Mouse (Mus musculus): ENCODE data around the gene Gm11027. TPM values are rescaled to one million over a fixed set of nuclear protein-coding genes. Genes with fewer than 3 reads are reported as not detected.

The Gm11027 gene
- polyA plus RNA-seq, 1 experiment = not detected

DNA sequence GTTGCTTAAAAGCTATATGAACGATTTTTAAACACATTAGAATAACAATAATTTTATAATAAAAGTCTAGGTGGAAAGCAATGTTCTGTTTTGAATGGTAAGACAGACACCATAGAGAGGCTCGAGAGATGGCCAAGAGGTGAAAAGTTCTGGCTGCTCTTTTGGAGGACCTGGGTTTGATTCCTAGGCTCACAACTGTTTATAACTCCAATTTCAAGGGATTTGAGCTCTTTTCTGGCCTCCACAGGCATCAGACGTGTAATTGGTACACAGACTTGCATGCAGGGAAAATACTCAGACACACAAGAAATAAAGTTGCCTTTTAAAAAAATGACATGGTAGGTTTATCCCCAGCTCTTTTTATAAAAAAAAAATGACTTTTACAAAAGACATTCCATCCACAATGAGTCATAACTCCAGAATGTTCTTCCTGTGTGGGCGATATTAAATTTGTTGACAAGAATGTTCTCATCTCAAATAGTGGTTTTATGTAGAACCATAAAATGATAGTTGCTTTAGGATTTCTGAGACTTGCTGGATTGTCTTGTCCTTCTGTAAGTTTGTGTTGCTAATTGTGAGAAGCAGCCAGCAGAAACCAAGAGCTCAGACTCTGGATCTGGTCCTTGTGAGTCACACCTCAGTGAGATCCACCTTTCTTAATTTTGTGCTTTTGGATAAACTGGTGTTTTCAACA lies 18.6 kb downstream of the Gm11027 start:
- H3K4me1 ChIP-seq (ENCODE audit: control insufficient read depth, insufficient read depth, insufficient read length, low read length) = peaks cover 6% of the 10 kb centered on the region
- peak overlapping the region; percentile 95 for H3K27ac ChIP-seq (replicated peaks; ENCODE audit: low read depth, low read length)
- H3K4me3 ChIP-seq (ENCODE audit: insufficient read depth, low read depth, low read length) = no peak overlapping the region

DNA sequence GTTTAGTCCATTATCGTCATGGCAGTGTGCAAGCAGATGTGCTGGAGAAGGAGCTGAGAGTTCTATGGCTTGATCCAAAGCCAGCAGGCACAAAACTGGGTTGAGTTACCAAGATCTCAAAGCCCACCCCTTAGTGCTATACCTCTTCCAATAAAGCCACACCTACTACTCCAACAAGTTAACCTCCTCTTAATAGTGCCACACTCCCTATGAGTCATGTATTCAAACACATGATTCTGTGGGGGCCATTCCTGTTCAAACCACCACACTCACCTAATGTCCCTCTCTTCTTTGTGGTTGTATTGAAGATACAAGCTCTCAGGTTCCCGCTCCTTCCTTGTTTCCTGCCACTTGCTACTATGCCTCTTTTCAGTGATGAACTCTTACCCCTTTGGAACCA lies 24.7 kb downstream of the Gm11027 start:
- H3K27ac ChIP-seq (replicated peaks; ENCODE audit: low read depth, low read length) = no peak overlapping the region
- H3K4me3 ChIP-seq (ENCODE audit: insufficient read depth, low read depth, low read length) = no peak overlapping the region
- H3K4me1 ChIP-seq (ENCODE audit: control insufficient read depth, insufficient read depth, insufficient read length, low read length) = peaks cover 2% of the 10 kb centered on the region; the same call in 1 of the 2 replicates

DNA sequence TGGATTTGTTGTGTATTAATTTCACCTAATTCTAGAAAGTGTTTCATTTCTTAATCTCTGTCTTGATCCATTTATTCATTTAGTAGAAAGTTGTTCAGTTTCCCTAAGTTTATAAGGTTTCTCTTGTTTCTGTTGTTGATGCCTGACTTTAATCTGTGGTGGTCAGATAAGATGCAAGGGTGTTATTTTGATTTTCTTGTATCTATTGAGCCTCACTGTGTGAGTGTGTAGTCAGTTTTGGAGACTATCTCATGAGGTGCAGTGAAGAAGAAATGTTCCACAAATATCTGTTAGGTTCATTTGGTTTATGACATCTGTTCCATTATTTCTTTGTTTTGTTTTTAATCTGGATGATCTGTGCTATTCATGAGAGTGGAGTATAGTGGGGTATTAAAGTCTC lies 27.0 kb downstream of the Gm11027 start:
- no peak overlapping the region for H3K4me3 ChIP-seq (ENCODE audit: insufficient read depth, low read depth, low read length)
- no peak overlapping the region for H3K27ac ChIP-seq (replicated peaks; ENCODE audit: low read depth, low read length)

GRCm38 (mm10) chr12:116306042-116306441 lies 30.9 kb downstream of the Gm11027 start:
- Histone ChIP-seq H3K4me1 (ENCODE audit: control insufficient read depth, insufficient read depth, insufficient read length, low read length) (peaks cover 5% of the 10 kb centered on the region), H3K4me3 (ENCODE audit: insufficient read depth, low read depth, low read length) (no peak overlapping the region), H3K27ac (replicated peaks; ENCODE audit: low read depth, low read length) (no peak overlapping the region)

More for the DNA sequence above, 27.0 kb downstream of the Gm11027 start:
- H3K4me1 ChIP-seq (ENCODE audit: control insufficient read depth, insufficient read depth, insufficient read length, low read length) = no peaks in the 10 kb centered on the region; the same call in 1 of the 2 replicates

DNA sequence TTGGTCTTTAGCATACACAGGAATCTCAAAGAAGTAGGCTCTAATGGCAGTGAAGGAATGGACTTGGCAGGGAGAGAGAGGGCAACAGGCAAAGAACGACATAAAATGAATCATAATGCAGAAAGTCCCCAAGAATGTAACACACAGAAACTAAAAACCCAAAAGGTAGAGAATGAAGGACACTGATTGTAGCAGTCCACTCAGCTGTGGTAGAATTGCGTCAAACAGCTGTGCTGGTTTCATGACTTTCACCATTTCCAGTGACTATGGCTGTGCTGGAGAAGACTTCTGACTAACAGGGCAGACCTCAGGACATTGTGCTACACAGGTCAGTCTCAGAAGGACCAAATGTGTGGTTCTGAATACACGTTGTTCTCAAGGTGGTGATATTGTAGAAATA lies 32.7 kb downstream of the Gm11027 start:
- Histone ChIP-seq H3K4me3 (ENCODE audit: insufficient read depth, low read depth, low read length) (no peak overlapping the region), H3K4me1 (ENCODE audit: control insufficient read depth, insufficient read depth, insufficient read length, low read length) (peaks cover 5% of the 10 kb centered on the region), H3K27ac (replicated peaks; ENCODE audit: low read depth, low read length) (no peak overlapping the region)

DNA sequence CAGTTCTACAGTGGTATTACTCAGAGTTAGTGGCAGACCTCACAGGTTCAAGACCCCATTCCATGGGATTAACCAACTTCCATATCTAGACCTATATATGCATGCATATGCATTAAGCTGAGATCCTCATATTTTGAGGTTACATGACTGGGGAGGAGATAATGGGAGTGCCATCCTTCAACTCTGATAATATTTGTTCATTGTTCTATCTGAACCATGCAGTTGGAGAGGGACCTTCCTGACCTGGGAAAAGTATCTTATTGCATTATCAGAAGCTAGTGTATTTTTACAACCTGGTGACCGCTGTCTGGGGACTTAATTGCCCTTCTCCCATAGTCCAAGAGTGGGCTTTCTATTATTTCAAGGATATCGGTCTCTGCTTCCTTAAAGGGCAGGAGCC lies 33.4 kb downstream of the Gm11027 start:
- Histone ChIP-seq H3K4me1 (ENCODE audit: control insufficient read depth, insufficient read depth, insufficient read length, low read length) (peaks cover 5% of the 10 kb centered on the region), H3K4me3 (ENCODE audit: insufficient read depth, low read depth, low read length) (no peak overlapping the region), H3K27ac (replicated peaks; ENCODE audit: low read depth, low read length) (no peak overlapping the region)

- no peak overlapping the region for H3K27ac ChIP-seq (replicated peaks; ENCODE audit: low read depth, low read length)
- no peak overlapping the region for H3K4me3 ChIP-seq (ENCODE audit: insufficient read depth, low read depth, low read length)
- H3K4me1 ChIP-seq (ENCODE audit: control insufficient read depth, insufficient read depth, insufficient read length, low read length) = peaks cover 4% of the 10 kb centered on the region; the same call in 1 of the 2 replicates
These were observed 38.6 kb downstream of the Gm11027 start for GRCm38 (mm10) chr12:116313816-116314215.

- Histone ChIP-seq H3K27ac (replicated peaks; ENCODE audit: low read depth, low read length) (no peak overlapping the region), H3K4me1 (ENCODE audit: control insufficient read depth, insufficient read depth, insufficient read length, low read length) (peaks cover 4% of the 10 kb centered on the region; the same call in 1 of the 2 replicates), H3K4me3 (ENCODE audit: insufficient read depth, low read depth, low read length) (no peak overlapping the region)
These were observed 40.3 kb downstream of the Gm11027 start for GRCm38 (mm10) chr12:116315498-116315897.

DNA sequence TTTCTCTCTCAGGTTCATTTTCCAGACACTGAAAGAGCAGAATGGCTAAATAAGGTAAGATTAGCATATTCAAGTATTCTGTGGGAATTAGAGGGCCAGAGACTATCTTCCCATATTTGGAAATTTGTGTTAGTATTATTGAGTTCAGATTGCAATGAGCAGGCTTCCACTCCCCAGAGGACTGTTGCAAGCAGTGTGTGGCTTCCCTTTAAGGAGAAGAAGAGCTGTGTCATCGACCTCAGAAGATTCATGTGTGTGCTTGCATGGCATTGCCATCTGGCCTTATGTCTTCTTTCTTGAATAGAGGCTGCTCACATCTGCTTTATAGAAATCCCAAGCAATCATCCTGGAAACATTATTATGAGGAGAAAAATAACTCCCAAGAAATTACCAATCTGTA lies 42.6 kb downstream of the Gm11027 start:
- Histone ChIP-seq H3K4me3 (ENCODE audit: insufficient read depth, low read depth, low read length) (no peak overlapping the region), H3K27ac (replicated peaks; ENCODE audit: low read depth, low read length) (no peak overlapping the region), H3K4me1 (ENCODE audit: control insufficient read depth, insufficient read depth, insufficient read length, low read length) (peaks cover 4% of the 10 kb centered on the region; the same call in 1 of the 2 replicates)

Other genes with a start within 250 kb of the Gm11027 start
- gene Zfp386, start 227.7 kb upstream of the Gm11027 start, polyA plus RNA-seq (2012; ENCODE audit: insufficient read depth, insufficient read length, missing spikeins) = 27.1 and 31.0 TPM in 2 replicates
- 0.54 and 1.8 TPM in 2 replicates for gene Vipr2, start 197.7 kb upstream of the Gm11027 start, polyA plus RNA-seq (2012; ENCODE audit: insufficient read depth, insufficient read length, missing spikeins)
- gene Wdr60, start 12.4 kb upstream of the Gm11027 start, polyA plus RNA-seq (2012; ENCODE audit: insufficient read depth, insufficient read length, missing spikeins) = 6.7 and 7.9 TPM in 2 replicates
- gene Esyt2, start 5.8 kb downstream of the Gm11027 start, polyA plus RNA-seq (2012; ENCODE audit: insufficient read depth, insufficient read length, missing spikeins) = 28.8 and 46.9 TPM in 2 replicates
- gene Ncapg2, start 130.0 kb downstream of the Gm11027 start, polyA plus RNA-seq (2012; ENCODE audit: insufficient read depth, insufficient read length, missing spikeins) = 3.2 and 7.2 TPM in 2 replicates
- gene Ptprn2, start 210.3 kb downstream of the Gm11027 start, polyA plus RNA-seq (2012; ENCODE audit: insufficient read depth, insufficient read length, missing spikeins) = not detected in 2 replicates